Mouse (Mus musculus) retina, adult 2 months (tissue): ENCODE data around the gene Snf8.

ENCODE experiments used
- DNase-seq: peaks from one replicate; pipeline ENCODE4 v3.0.0-alpha.2; 2012; ENCODE audit warnings: low read depth, low spot score

The Snf8 gene

GRCm38 (mm10) chr11:96034596-96035052 is at the start of gene Snf8:
Snf8 (plus strand) TSS chr11:96034885.
- DNase-seq, result peak; percentile 86

- no peak for DNase-seq
Observed at GRCm38 (mm10) chr11:95987854-95988447, 46.7 kb upstream of the Snf8 start.

GRCm38 (mm10) chr11:95988533-95988932 is 46.2 kb upstream of the Snf8 start:
- no peak for DNase-seq

GRCm38 (mm10) chr11:95989864-95990263 is 44.8 kb upstream of the Snf8 start:
- no peak for DNase-seq

GRCm38 (mm10) chr11:95990431-95990830 is 44.3 kb upstream of the Snf8 start:
- no peak for DNase-seq

GRCm38 (mm10) chr11:95990886-95991708 is 43.6 kb upstream of the Snf8 start:
- DNase-seq, result no peak

- DNase-seq, result no peak
Observed at GRCm38 (mm10) chr11:95994151-95994550, 40.5 kb upstream of the Snf8 start.

- DNase-seq, result no peak
Observed at GRCm38 (mm10) chr11:96003100-96003900, 31.4 kb upstream of the Snf8 start.

GRCm38 (mm10) chr11:96003969-96004792 is 30.5 kb upstream of the Snf8 start:
- DNase-seq, result no peak

GRCm38 (mm10) chr11:96004793-96005402 is 29.8 kb upstream of the Snf8 start:
- DNase-seq, result no peak

GRCm38 (mm10) chr11:96005403-96006271 is 29.0 kb upstream of the Snf8 start, which contains the start of gene Igf2bp1:
Igf2bp1 (minus strand) TSS chr11:96005940.
- no peak for DNase-seq

- no peak for DNase-seq
Observed at GRCm38 (mm10) chr11:96006367-96006851, 28.3 kb upstream of the Snf8 start.

GRCm38 (mm10) chr11:96006852-96007515 is 27.7 kb upstream of the Snf8 start:
- no peak for DNase-seq

- no peak for DNase-seq
Observed at GRCm38 (mm10) chr11:96007516-96008235, 27.0 kb upstream of the Snf8 start.

GRCm38 (mm10) chr11:96008827-96009226 is 25.9 kb upstream of the Snf8 start:
- DNase-seq, result no peak

GRCm38 (mm10) chr11:96011982-96012381 is 22.7 kb upstream of the Snf8 start:
- no peak for DNase-seq

GRCm38 (mm10) chr11:96015421-96015820 is 19.3 kb upstream of the Snf8 start:
- DNase-seq, result no peak

- no peak for DNase-seq
Observed at GRCm38 (mm10) chr11:96017941-96018351, 16.7 kb upstream of the Snf8 start.
